Mouse (Mus musculus) megakaryocyte, embryonic 14.5 days (primary cell): ENCODE results near the gene Prss57. TPM values are rescaled to one million over a fixed set of nuclear protein-coding genes. Genes with fewer than 3 reads are reported as not detected.
A peak's percentile ranks its signal among the peaks of the same experiment; 100 is the strongest.

Experiments
- H3K27me3 ChIP-seq: replicated peaks from 2 replicates; pipeline ENCODE3; 2012; ENCODE audit warnings: inconsistent platforms
- H3K36me3 ChIP-seq: replicated peaks from 2 replicates; pipeline ENCODE3; 2012; ENCODE audit warnings: low read length, inconsistent platforms, mixed read lengths
- H3K4me1 ChIP-seq: 2 replicates; pipeline ENCODE4 v1.6.1; 2012; ENCODE audit warnings: inconsistent platforms
- H3K4me3 ChIP-seq: replicated peaks from 2 replicates; pipeline ENCODE3; 2012; ENCODE audit warnings: moderate library complexity, mild to moderate bottlenecking, inconsistent platforms
- H3K9me3 ChIP-seq: 2 replicates; pipeline ENCODE4 v1.6.1; 2012; ENCODE audit warnings: inconsistent platforms
- FLI1 ChIP-seq: IDR thresholded peaks from 2 replicates; pipeline ENCODE4 v1.6.1; 2012; ENCODE audit warnings: low read length, inconsistent platforms, mixed read lengths
- GATA1 ChIP-seq: IDR thresholded peaks from 3 replicates; pipeline ENCODE4 v1.6.1; 2012; ENCODE audit warnings: mixed read lengths, low read length, inconsistent platforms, borderline replicate concordance
- polyA plus RNA-seq: library from polyadenylated mRNA; stranded (reverse); fragments of >175 nt; gene quantifications from 2 replicates; pipeline ENCODE4 v1.2.3, GENCODE M21; 2012; ENCODE audit warnings: low replicate concordance; ENCODE audit not compliant: insufficient read depth

Gene Prss57
- polyA plus RNA-seq, 1 experiment: 0.70 TPM

DNA sequence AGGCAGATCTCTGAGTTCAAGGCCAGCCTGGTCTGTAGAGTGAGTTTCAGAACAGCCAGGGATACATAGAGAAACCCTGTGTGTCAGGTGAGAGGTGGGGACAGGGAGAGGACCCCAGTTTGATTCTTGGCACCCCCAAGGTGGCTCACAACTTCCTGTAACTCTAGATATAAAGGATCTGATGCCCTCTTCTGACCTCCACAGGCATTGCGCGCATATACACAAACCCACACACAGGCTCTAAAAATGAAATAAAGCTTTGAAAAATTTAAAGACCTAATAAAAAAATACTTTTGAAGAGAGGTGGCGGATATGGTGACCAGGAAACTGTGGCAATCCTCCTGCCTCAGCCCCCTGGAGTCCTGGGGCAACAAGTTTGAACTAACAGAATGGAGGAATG, 5.1 kb upstream of the Prss57 start:
- Histone ChIP-seq H3K4me3 (no peak overlapping the region), H3K27me3 (peaks cover 17% of the 10 kb centered on the region), H3K9me3 (peaks cover 2% of the 10 kb centered on the region; the same call in 1 of the 2 replicates), H3K36me3 (no peaks in the 10 kb centered on the region), H3K4me1 (peaks cover 65% of the 10 kb centered on the region)
- TF ChIP-seq GATA1: no peak
- no peak for TF ChIP-seq FLI1

DNA sequence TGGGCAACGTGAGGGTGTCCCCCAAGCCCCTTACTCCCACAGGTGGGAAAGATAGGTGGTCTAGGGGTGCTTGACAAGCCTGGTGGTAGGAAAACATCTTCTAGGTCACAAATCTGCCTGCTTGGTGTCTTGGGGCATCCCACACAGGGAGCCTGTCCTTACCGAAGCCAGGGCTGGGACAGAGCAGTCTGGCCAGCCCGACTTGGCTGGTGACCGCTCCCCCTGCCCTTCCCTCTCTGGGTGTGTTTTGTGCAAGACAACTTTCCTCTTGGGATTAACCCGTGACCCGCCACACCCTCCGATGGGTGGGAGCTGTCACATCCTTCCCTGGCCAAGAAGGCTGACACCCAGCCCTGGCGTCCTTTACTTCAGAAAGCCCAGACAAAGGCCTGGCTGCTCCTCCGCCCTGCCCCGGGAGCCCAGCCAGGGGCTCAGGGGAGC, 3.8 kb upstream of the Prss57 start:
- H3K4me1 ChIP-seq: peaks cover 68% of the 10 kb centered on the region
- TF ChIP-seq GATA1: no peak
- TF ChIP-seq FLI1: no peak
- H3K9me3 ChIP-seq: peaks cover 2% of the 10 kb centered on the region; the same call in 1 of the 2 replicates
- peaks cover 23% of the 10 kb centered on the region for H3K27me3 ChIP-seq
- peak overlapping the region; percentile 93 for H3K4me3 ChIP-seq
- H3K36me3 ChIP-seq: no peaks in the 10 kb centered on the region

DNA sequence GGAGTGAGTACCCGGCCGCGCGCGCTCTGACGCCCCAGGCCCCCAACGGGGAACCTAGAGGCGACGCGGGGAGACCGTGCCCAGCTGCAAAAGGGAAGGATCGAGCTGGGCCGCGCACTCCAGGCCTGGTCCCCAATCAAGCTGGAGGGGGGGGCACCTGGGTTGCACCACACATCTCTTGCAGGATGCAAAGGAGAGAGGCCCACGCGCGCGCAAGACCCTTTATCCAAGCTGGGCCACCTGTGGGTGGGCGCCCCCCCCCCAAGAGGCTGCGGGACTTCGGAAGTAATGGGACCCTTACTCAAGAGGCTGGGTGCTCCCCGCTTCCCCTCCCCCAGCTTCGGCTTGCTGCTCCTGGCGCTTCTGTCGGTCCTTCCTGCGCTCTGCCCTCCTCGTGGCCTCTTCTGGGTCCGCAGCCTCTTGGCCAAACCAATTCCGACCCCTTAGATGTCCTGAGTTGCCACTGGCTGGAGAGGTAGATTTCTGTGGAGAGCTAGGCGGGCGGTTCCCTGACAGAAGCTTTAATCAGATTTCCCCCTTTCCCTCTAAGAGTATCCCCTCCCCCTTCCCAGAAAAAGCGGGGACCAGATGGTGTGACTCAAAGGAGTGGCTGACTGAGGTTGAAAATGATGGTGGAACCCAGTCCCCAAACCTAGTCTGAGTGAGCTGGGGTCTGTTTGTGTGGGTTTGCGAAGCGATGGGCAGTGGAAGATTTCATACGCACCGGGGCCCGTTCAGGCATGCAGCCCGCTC, 3.2 kb upstream of the Prss57 start:
- H3K27me3 ChIP-seq: peaks cover 26% of the 10 kb centered on the region
- peaks cover 63% of the 10 kb centered on the region for H3K4me1 ChIP-seq
- peaks cover 2% of the 10 kb centered on the region; the same call in 1 of the 2 replicates for H3K9me3 ChIP-seq
- no peak for TF ChIP-seq GATA1
- no peak for TF ChIP-seq FLI1
- H3K4me3 ChIP-seq: peak overlapping the region; percentile 93
- H3K36me3 ChIP-seq: no peaks in the 10 kb centered on the region

DNA sequence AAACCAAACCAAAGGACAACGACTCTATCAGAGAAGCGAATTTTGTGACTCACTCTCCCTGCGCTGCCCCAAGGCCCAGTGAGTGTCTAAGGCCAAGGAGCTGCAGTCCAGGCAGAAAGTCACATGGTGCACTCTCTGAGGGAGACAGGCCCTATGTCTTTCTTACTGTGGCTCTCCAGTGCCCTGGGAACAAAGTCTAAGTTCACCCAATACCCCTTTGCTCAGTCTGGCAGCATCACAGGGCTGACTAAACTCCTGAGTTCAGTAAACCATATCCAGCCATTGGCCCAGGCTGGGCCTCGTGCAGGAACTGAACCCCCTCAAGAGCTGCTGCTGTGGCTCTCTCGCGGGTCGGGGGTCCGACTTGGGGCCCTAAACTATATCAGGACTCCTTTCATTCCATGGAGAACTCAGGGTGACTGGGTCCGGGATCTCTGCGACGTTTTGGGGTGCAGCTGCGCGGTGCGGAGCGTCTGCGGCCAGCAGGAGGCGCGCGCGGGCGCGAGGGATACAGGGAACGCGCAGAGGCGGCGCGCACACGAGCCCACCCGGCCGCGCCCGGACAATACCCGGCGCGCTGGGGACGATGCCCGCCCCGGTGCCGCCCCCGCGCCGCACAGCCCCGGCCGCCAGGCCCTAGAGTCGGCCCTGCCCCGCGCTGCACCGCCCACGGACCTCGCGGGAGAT, 2.4 kb upstream of the Prss57 start, which contains the start of gene Palm:
Gene Palm (plus strand): TSS at position 522 of the 687 bp plus-strand sequence.
- H3K36me3 ChIP-seq: no peaks in the 10 kb centered on the region
- peak within 1 kb of the TSS; percentile 93 for H3K4me3 ChIP-seq
- peaks cover 2% of the 10 kb centered on the region; the same call in 1 of the 2 replicates for H3K9me3 ChIP-seq
- no peak for TF ChIP-seq GATA1
- no peak for TF ChIP-seq FLI1
- peaks cover 26% of the 10 kb centered on the region for H3K27me3 ChIP-seq
- H3K4me1 ChIP-seq: peaks cover 61% of the 10 kb centered on the region

DNA sequence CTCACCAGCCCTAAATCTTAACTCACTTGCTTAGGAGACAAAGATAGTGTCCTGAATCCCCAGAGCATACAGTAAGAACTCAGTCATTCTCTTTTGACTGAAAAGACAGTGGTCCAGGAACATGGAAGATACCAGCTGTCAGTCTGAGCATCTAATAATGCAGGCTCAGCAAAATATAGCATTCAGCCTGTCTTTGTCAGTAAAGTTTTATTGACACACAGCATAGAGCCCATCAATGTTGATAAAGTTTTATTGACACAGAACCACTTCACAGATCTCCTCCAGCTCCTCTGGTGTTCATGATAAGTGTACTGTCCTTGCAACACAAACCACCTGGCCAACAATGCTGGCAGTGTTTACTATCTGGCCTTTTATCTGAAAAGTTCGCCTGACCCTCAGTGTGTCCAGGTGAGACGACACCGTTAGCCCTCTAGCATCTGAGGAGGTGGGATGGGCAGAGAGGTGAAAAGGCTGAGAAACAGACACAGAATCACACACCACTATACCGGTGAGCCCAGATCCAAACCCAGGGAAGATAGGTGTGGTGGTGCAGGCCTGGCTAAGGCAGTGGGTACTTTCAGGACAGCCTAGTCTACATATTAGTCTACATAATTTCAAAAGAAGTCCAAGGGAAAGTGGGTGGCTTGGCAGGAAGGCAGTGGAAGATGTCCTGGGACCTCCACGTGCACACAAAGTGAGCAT, 1.7 kb upstream of the Prss57 start:
- TF ChIP-seq FLI1 (no peak), GATA1 (no peak)
- Histone ChIP-seq H3K36me3 (no peaks in the 10 kb centered on the region), H3K4me3 (peak overlapping the region; percentile 93), H3K4me1 (peaks cover 56% of the 10 kb centered on the region), H3K9me3 (peaks cover 2% of the 10 kb centered on the region; the same call in 1 of the 2 replicates), H3K27me3 (peaks cover 26% of the 10 kb centered on the region)

DNA sequence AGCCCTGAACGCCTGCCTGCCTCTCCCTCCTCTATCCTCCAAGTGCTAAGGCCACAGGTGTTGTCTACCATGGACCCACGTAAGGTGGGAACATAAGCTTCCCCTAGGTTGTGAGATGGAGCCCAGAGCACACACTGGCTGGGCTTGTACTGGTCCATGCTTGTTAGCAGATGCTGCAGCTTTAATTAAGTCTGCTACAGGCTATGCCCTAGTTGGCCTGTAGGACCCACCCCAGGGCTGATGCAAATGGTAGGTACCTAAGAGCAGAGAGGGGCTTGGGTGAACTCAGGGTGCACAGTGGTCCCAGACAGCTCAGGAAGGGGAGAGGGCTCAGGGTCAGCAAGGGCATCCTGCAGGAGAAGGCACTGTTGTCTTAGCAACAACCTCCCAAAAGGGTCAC, 1.2 kb downstream of the Prss57 start:
- no peaks in the 10 kb centered on the region for H3K36me3 ChIP-seq
- peaks cover 40% of the 10 kb centered on the region for H3K4me1 ChIP-seq
- no peak overlapping the region for H3K4me3 ChIP-seq
- peaks cover 31% of the 10 kb centered on the region for H3K27me3 ChIP-seq
- TF ChIP-seq GATA1 (no peak), FLI1 (no peak)
- H3K9me3 ChIP-seq: no peaks in the 10 kb centered on the region

DNA sequence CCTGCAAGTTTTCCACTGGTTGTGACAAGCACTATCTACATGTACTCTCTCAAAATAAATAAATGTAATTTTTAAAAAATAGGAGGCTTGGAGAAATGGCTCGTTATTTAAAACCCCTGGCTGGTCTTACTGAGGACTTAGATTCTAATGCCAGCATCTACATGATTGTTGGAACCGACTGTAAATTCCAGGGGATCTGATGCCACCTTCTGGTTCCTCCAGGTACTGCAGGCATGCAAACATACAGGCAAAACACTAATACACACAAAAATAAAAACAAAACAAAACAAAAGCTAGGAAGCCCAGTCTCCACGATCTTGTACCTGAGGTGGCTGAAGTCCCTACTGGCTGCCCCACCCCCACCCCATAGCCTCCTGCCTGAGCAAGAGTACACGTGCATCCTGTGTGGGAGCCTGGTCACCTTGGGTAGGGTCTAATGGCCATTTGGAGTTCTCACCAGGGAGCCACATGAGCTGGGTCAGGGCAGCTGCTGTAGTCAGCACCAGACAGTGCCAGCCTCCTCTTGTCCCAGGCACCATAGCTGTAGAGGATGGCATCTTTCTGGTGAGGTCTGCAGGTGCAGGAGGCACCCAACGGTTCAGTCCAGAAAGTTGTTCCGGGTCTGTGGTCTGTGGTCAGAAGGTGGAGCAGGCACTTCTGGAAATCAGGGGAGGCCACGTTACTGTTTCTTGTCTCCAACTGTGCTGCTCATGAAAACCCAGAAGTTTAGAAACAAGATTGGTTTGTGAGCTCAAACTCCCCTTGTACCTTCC, 2.2 kb downstream of the Prss57 start:
- Histone ChIP-seq H3K4me3 (peak overlapping the region; percentile 68), H3K9me3 (no peaks in the 10 kb centered on the region), H3K36me3 (no peaks in the 10 kb centered on the region), H3K4me1 (peaks cover 37% of the 10 kb centered on the region), H3K27me3 (peaks cover 26% of the 10 kb centered on the region)
- TF ChIP-seq GATA1: no peak
- TF ChIP-seq FLI1: no peak

DNA sequence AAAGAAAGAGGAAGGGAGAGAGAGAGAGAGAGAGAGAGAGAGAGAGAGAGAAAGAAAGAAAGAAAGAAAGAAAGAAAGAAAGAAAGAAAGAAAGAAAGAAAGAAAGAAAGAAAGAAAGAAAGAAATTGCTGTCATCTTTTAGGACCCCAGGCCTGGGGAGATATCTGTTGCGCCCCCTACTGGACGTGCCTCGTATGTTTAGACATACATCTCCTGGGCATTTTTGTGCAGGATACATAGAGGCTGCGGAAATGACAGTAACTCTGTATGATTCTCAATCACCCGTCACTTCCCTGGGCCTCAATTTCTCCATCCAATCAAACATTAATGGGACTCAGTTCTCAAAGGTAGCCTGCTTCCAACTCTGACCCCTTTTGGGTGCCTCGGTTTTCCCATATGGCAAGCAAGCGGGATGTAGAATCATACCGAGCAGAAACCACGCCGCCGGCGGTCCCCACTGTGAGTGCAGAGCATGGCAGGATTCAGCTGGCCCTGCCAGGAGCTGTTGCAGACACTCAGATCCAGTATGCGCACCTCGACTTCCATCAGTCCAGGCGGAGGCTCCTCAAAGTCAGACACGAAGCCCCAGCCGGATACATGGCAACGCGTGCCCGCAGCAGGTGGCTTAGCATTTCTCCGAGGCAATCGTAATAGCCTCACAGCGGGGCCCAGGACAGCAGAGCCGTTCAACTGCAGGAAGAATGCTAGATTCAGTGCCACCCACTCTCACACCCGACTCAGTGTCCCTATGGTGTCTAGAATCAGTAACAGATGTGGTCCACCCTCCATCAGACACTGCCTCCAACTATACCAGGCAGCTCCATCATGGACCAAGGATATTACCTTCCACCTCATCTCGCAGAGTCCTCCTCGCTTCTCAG, 6.6 kb downstream of the Prss57 start:
- H3K9me3 ChIP-seq: no peaks in the 10 kb centered on the region
- H3K36me3 ChIP-seq: no peaks in the 10 kb centered on the region
- TF ChIP-seq FLI1 (no peak), GATA1 (no peak)
- H3K4me3 ChIP-seq: no peak overlapping the region
- H3K4me1 ChIP-seq: peaks cover 53% of the 10 kb centered on the region
- peaks cover 28% of the 10 kb centered on the region for H3K27me3 ChIP-seq
